Mouse (Mus musculus) stomach, postnatal 0 days (tissue): ENCODE measurements at regions not wholly inside any gene's neighbourhood (a gene's known extent, or its start where the extent isn't known, plus 50 kb on each side); places are given as distances from the start of the nearest gene placed in this dataset.

Source experiments
- CTCF ChIP-seq: IDR thresholded peaks from 2 replicates; pipeline ENCODE4 v1.5.1; 2016; ENCODE audit warnings: antibody characterized with exemption, low read depth, mild to moderate bottlenecking, moderate library complexity
- EP300 ChIP-seq: optimal IDR thresholded peaks from 2 replicates; pipeline ENCODE3; 2016; ENCODE audit warnings: antibody characterized with exemption

DNA sequence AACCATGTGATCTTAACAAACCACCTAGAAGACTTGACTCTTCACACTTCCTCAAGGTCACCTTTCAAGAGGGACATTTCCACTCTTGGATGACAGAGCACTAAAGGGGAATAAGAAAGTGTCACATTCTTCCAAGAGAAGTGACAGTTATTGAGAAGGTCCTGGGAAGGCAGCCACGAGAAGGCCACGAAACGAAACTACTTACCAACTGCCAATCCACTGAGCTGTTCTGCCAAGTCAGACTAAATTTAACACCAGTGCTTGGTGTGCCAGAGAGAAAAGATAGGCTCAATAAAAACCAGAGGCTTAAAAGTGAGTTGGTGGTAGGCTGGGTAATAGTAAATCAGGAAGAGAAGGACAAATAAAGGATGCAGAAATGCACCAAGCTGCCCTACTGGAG, 507.4 kb upstream of the Nrsn1 start:
- TF ChIP-seq CTCF: no peak
- no peak for TF ChIP-seq EP300
